In the genomic region with DNA sequence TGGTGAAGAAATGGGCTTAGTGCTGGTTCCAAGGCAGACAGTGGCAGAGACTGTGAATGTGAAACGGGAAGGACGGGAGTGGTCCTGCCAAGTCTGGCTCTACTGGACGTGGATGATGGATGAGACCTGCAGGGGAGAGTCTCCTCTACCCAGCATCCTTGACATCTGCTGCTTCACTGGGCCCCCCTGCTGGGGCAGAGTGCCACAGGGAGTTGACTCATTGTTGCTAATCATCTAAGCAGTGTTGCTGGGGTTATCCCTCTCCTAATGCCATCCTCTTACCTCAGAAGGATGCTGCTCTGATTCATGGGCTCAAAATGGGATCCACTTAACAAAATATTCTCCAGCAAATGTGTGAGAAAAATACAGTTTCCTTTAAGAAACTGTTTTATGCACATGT, we compare ENCODE assay signal across 8 mouse cellular contexts.
DNase-seq lines count a peak whose midpoint lies in the region.

No protein-coding gene starts in this region.

- DNase-seq in cerebellum, adult 18-20 months, result peak; percentile 42 to 59
- no peak for DNase-seq in cerebellum, adult 11 months
- DNase-seq in Muller cell, postnatal 12 days (ENCODE audit: inconsistent ontology term), result peak; percentile 54
- DNase-seq in adrenal gland, postnatal 25 days, result peak; percentile 71
- DNase-seq in fibroblast of lung, adult 2 months (ENCODE audit: low read depth), result peak; percentile 19
- DNase-seq in spleen, adult 12 weeks (ENCODE audit: low spot score), result no peak
- no peak for DNase-seq in lung, adult 18-20 months
- no peak for DNase-seq in adipocyte (ENCODE audit: low spot score)

Comparison
In these comparisons a context has a peak if more than half of its experiments do, and no peak if none do; other contexts are left out.
1. DNase-seq: peak in cerebellum, adult 18-20 months (2 of 2), Muller cell, postnatal 12 days (single experiment), adrenal gland, postnatal 25 days (single experiment) and fibroblast of lung, adult 2 months (single experiment); none in cerebellum, adult 11 months (single experiment), spleen, adult 12 weeks (single experiment), lung, adult 18-20 months (0 of 2) and adipocyte (single experiment).